Mouse (Mus musculus) kidney, adult 2 months (tissue): ENCODE data around the gene Sbf2. TPM values are rescaled to one million over a fixed set of nuclear protein-coding genes. Genes with fewer than 3 reads are reported as not detected.

Source experiments
- DNase-seq: peaks from one replicate; pipeline ENCODE4 v3.0.0; 2021
- H3K27ac ChIP-seq: fragments of 200-500 bp; 2 replicates; pipeline ENCODE4 v1.5.1; 2012; ENCODE audit warnings: low read depth, low read length, control low read depth, inconsistent platforms; ENCODE audit not compliant: insufficient read depth
- H3K27me3 ChIP-seq: fragments of 200-500 bp; replicated peaks from 2 replicates; pipeline ENCODE4 v1.6.1; 2012; ENCODE audit warnings: mild to moderate bottlenecking, moderate library complexity, low read length, inconsistent platforms; ENCODE audit not compliant: control insufficient read depth, insufficient read depth
- H3K36me3 ChIP-seq: fragments of 200-500 bp; 2 replicates; pipeline ENCODE4 v1.6.1; 2012; ENCODE audit warnings: mild to moderate bottlenecking, moderate library complexity, low read length, inconsistent platforms; ENCODE audit not compliant: control insufficient read depth, insufficient read depth
- H3K4me1 ChIP-seq: fragments of 200-500 bp; 2 replicates; pipeline ENCODE4 v1.6.1; 2011; ENCODE audit warnings: low read length; ENCODE audit not compliant: control insufficient read depth, insufficient read depth
- H3K4me3 ChIP-seq: fragments of 200-500 bp; 2 replicates; pipeline ENCODE4 v1.5.1; 2011; ENCODE audit warnings: mild to moderate bottlenecking, low read depth, low read length, control low read depth; ENCODE audit not compliant: insufficient read depth
- CTCF ChIP-seq: fragments of 200-500 bp; conservative IDR thresholded peaks from 2 replicates; pipeline ENCODE4 v1.5.1; 2011; ENCODE audit warnings: low read depth, mild to moderate bottlenecking, control low read depth, low read length, moderate library complexity, mixed read lengths; ENCODE audit not compliant: insufficient read depth, insufficient read length
- POLR2A ChIP-seq: fragments of 200-500 bp; IDR thresholded peaks from one replicate; pipeline ENCODE4 v1.6.1; 2011; ENCODE audit warnings: low read depth, low read length, control low read depth
- WGBS: fragments of 180-500 bp; shearing (Covaris S2); methylation state at CpG from one replicate; pipeline ENCODE4 v1.1.7; 2018; 5-methylcytosine and 5-hydroxymethylcytosine counted together
- polyA plus RNA-seq: library from polyadenylated mRNA; depleted of rRNA; stranded (reverse); fragments of >200 nt; gene quantifications from 2 replicates; pipeline ENCODE4 v1.2.3, GENCODE M21; 2012

Gene Sbf2
- polyA plus RNA-seq, 1 experiment = 23.3 TPM

DNA sequence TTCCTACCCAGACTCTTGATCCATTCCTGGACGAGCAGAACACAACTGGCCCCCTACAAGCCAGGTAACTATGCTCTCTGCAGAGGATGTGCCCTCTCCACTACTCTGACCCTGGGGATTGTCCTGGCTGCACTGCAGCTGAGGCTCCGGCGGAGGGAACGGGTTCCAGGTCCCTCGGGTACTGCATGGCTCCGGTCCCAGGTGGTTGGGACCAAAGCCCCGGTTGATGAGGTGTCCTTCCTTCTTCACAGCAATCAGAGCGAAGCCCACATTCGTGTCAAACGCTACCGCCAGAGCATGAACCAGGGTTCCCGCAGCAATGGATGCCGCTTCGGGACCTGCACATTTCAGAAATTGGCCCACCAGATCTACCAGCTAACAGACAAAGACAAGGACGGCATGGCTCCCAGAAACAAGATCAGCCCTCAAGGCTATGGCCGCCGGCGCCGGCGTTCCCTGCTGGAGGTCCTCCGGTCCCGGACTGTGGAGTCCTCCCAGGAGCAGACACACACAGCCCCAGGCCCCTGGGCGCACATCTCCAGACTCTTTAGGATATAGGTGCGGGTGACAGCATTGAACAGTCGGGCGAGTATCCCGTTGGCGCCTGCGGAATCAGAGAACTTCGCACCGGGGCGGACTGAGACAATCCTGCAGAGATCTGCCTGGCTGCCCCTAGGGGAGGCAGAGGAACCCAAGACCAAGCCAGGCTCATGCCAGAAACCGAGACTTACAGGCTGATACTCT is 14.1 kb upstream of the Sbf2 start:
- peak; percentile 65 for DNase-seq
- H3K27ac ChIP-seq = no peak overlapping the region
- no peak for TF ChIP-seq POLR2A
- TF ChIP-seq CTCF = 0 out of 2 replicates have a peak, but pooled peaks have one; percentile 20
- 3% methylated on average over 33 of the region's 33 CpGs for WGBS
- H3K4me3 ChIP-seq = peak overlapping the region; percentile 76
- peaks cover 24% of the 10 kb centered on the region; the same call in 1 of the 2 replicates for H3K4me1 ChIP-seq
- H3K36me3 ChIP-seq = no peaks in the 10 kb centered on the region
- H3K27me3 ChIP-seq = no peaks in the 10 kb centered on the region

DNA sequence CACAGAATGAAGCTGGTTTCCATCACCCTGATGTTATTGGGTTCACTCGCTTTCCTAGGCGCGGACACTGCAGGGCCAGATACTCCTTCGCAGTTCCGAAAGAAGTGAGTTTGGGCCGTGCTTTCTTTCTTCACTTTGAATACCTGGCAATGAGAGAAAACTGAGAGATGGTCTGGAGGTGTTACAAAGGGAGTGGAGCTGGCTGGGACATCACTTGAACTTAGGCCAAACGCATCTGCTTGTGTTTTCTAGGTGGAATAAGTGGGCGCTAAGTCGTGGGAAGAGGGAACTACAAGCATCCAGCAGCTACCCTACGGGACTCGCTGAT is 13.5 kb upstream of the Sbf2 start:
- WGBS = 4% methylated on average over 11 of the region's 11 CpGs
- no peak for DNase-seq
- Histone ChIP-seq H3K4me3 (peak overlapping the region; percentile 76), H3K36me3 (no peaks in the 10 kb centered on the region), H3K27ac (peak overlapping the region; percentile 8; the same call in 1 of the 2 replicates), H3K27me3 (no peaks in the 10 kb centered on the region), H3K4me1 (peaks cover 24% of the 10 kb centered on the region; the same call in 1 of the 2 replicates)
- TF ChIP-seq POLR2A = no peak
- no peak for TF ChIP-seq CTCF

DNA sequence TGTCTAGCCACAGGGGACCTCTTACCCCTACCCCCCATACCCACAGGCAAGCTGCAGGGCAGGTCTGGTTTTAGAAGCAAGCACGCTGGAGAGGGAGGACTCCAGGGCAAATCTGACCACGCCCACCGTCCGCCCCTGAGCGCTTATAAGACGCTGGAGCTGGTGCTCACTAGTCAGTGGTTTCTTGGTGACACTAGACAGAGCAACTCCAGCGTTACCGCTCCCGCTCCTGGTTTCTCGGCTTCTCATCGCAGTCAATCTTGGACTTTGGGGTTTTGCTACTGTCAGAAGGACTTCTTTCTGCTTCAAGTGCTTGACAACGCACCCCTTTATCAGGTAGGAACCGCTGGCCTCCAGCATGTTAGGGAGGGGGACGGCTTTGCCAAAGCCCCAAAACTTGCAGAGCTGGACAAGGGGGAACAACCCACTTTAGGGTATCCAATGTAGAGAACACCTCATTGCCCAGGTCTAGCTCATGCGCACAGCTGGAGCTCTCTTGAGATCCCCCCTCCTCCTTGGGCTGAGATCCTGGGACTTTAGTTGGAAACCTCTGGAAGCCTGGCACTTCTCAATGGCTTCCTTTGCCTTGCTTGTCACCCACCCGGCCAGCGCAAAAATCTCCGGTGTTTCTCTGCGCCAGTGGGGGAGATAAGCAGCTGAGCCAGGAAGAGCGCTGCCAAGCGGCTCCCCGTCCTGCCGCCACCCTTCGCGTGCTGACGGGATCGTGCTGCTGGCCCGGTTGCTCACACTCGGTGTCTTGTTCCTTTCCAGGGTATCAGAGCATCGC is 13.0 kb upstream of the Sbf2 start, which contains the start of gene Adm:
Gene Adm, plus strand, starts transcription at position 176 of the 787 bp plus-strand sequence.
- TF ChIP-seq POLR2A (peak; percentile 98), CTCF (no peak)
- peak; percentile 94 for DNase-seq
- Histone ChIP-seq H3K4me1 (peaks cover 24% of the 10 kb centered on the region; the same call in 1 of the 2 replicates), H3K36me3 (no peaks in the 10 kb centered on the region), H3K4me3 (peak within 1 kb of the TSS; percentile 76), H3K27ac (peak within 1 kb of the TSS; percentile 8; the same call in 1 of the 2 replicates), H3K27me3 (no peaks in the 10 kb centered on the region)
- 1% methylated on average over 30 of the region's 30 CpGs for WGBS

DNA sequence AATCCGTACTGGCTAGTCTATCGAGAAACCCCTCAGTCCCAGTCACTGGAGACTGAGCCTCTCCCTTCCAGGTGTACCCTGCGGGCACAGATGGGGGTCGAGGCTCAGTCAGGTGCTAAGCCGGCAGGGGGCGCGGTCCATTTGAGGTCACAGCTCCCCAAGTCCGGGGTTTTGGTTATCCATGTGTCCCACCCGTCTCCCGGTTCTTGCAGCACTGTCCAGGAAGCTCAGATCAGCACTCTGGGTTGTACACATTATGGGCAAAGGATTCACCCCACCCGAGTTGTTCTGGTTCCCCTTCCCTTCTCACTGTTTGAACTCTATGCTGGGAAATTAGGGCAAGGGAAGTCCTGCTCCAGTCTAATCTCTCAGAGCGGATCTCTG is 12.4 kb upstream of the Sbf2 start:
- no peak overlapping the region for H3K27ac ChIP-seq
- TF ChIP-seq POLR2A (no peak), CTCF (0 out of 2 replicates have a peak, but pooled peaks have one; percentile 17)
- H3K4me3 ChIP-seq = peak overlapping the region; percentile 76; the same call in 1 of the 2 replicates
- no peaks in the 10 kb centered on the region for H3K36me3 ChIP-seq
- 6% methylated on average over 12 of the region's 12 CpGs for WGBS
- peaks cover 19% of the 10 kb centered on the region; the same call in 1 of the 2 replicates for H3K4me1 ChIP-seq
- DNase-seq = no peak
- no peaks in the 10 kb centered on the region for H3K27me3 ChIP-seq

DNA sequence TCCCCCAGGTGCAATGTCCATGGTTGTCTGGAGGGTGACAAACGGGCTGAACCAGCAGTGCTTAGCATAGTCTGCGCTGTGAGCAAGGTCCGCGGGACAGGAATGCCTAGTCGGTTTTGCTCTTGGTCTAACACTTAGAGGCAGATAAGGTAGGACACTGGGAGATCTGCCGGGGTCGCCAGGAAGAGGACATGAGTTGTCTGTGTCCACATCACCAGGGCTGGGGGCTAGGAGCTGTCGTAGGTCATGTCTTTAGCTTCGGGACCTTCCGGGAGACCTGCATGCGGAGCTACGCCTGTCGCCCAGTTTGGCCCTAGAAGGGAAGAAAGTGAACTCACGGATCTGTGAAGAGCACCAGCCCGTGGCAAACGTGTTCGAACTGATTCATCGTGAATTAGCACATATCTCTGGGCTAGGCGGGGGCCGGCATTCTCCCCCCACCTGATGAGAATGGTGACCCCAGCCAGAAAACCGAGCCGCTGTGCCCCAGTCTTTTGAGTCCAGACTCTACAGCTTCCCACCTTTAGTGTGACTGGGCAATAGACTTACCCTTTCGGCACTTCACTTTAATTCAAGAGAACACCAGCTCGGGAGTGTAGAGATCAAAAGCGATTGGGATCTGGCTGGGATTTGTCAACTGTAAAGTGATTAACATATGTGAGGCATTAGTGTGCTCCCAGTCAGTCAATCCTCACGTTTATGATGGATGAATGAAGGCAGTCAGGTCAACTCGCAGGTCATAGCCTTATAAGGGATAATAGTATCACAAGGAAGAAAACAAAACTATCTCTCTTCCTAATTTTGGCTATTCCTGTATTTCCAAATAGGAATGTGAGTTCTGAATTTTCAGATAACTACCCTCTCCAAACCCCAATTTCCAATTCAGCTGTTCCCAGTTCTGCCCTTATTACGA is 11.7 kb upstream of the Sbf2 start:
- no peak for TF ChIP-seq CTCF
- TF ChIP-seq POLR2A = no peak
- peak; percentile 72 for DNase-seq
- WGBS = 20% methylated on average over 28 of the region's 28 CpGs
- H3K4me1 ChIP-seq = peaks cover 15% of the 10 kb centered on the region; the same call in 1 of the 2 replicates
- H3K27me3 ChIP-seq = no peaks in the 10 kb centered on the region
- H3K36me3 ChIP-seq = no peaks in the 10 kb centered on the region
- no peak overlapping the region for H3K27ac ChIP-seq
- H3K4me3 ChIP-seq = peak overlapping the region; percentile 76; the same call in 1 of the 2 replicates

DNA sequence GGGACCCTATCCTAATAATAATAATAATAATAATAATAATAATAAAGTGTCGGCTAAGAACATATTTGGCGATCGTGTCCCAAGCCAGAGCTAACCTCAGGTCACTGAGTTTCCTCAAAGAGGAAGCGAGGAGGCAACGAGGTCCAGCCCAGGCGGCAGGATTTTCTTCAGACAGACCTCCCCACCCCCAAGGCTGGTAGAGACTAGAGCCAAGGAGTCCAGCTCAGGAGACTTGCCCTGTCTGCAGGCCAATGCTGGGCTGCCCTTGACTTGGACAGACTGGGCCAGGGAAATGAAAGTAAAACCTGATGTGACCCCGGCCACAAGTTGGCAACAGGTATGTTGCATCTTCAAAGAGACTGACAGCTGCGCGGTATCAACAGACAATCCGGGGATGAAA is 10.8 kb upstream of the Sbf2 start:
- H3K27me3 ChIP-seq = no peaks in the 10 kb centered on the region
- H3K27ac ChIP-seq = no peak overlapping the region
- DNase-seq = peak; percentile 41
- TF ChIP-seq POLR2A (no peak), CTCF (no peak)
- H3K36me3 ChIP-seq = no peaks in the 10 kb centered on the region
- 68% methylated on average over 10 of the region's 10 CpGs for WGBS
- H3K4me3 ChIP-seq = no peak overlapping the region
- peaks cover 11% of the 10 kb centered on the region; the same call in 1 of the 2 replicates for H3K4me1 ChIP-seq
